Mouse (Mus musculus) lung, embryonic 14.5 days (tissue): ENCODE data around the gene Olfr487. TPM values are rescaled to one million over a fixed set of nuclear protein-coding genes. Genes with fewer than 3 reads are reported as not detected.

Source experiments
- ATAC-seq: fragments of 200-750 bp; cut with Nextera tagmentation; 2 replicates; pipeline ENCODE4 v1.8.0; 2017; ENCODE audit warnings: mild to moderate bottlenecking, moderate TSS enrichment, moderate library complexity; ENCODE audit not compliant: insufficient read depth
- DNase-seq: peaks from one replicate; pipeline ENCODE4 v3.0.0-alpha.2; 2015
- H3K27ac ChIP-seq: fragments of 300-500 bp; sonication (generic); 2 replicates; pipeline ENCODE4 v1.5.1; 2014; ENCODE audit warnings: low read depth, mild to moderate bottlenecking, moderate library complexity
- H3K27me3 ChIP-seq: fragments of 300-500 bp; sonication (generic); 2 replicates; pipeline ENCODE4 v1.6.1; 2014; ENCODE audit warnings: low read length, control low read depth; ENCODE audit not compliant: insufficient read depth
- H3K36me3 ChIP-seq: fragments of 300-500 bp; sonication (generic); 2 replicates; pipeline ENCODE4 v1.6.1; 2014; ENCODE audit warnings: control low read depth; ENCODE audit not compliant: insufficient read depth
- H3K4me1 ChIP-seq: fragments of 300-500 bp; sonication (generic); 2 replicates; pipeline ENCODE4 v1.6.1; 2014; ENCODE audit warnings: antibody characterized with exemption, control low read depth; ENCODE audit not compliant: insufficient read depth
- H3K4me2 ChIP-seq: fragments of 300-500 bp; sonication (generic); 2 replicates; pipeline ENCODE4 v1.6.1; 2014; ENCODE audit warnings: mild to moderate bottlenecking
- H3K4me3 ChIP-seq: fragments of 300-500 bp; sonication (generic); 2 replicates; pipeline ENCODE4 v1.5.1; 2014; ENCODE audit warnings: low read depth, low read length
- H3K9ac ChIP-seq: fragments of 300-500 bp; sonication (generic); 2 replicates; pipeline ENCODE4 v1.6.1; 2014
- H3K9me3 ChIP-seq: fragments of 300-500 bp; sonication (generic); 2 replicates; pipeline ENCODE4 v1.6.1; 2016; ENCODE audit warnings: low read depth, low read length, control low read depth
- CTCF ChIP-seq: IDR thresholded peaks from 2 replicates; pipeline ENCODE4 v1.5.1; 2016; ENCODE audit warnings: antibody characterized with exemption, low read depth
- polyA plus RNA-seq: library from polyadenylated mRNA; unstranded; fragments of >200 nt; fragmentation: Nextera tagmentation; extraction: Ambion mirVana; gene quantifications from 2 replicates; pipeline ENCODE4 v1.2.1, GENCODE M21; 2014

The Olfr487 gene
- polyA plus RNA-seq, 1 experiment from 2014 or later, result not detected

DNA sequence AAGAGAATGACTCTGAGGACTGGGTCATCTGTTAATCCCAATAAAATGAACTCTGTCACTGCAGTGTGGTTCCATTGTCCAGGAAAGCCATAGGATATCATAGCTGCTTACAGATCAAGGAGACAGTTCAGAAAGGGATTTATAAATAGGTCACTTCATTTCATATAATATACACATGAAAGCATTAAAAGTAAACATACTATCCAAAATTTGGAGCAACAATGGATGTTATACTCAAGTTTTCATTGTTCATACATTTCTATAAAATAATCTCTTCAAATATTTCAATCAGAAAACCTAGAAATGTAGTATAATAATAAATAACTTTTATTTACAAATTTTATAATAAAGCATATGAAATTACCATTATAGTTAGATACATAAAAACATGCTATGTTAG, 54.7 kb downstream of the Olfr487 start, which contains the start of gene Olfr485:
Olfr485 (minus strand) TSS at position 101 of the 400 bp plus-strand sequence.
- ATAC-seq (no peak), DNase-seq (no peak)
- Histone ChIP-seq H3K27ac (no peak within 1 kb of the TSS), H3K9me3 (no peaks in the 10 kb centered on the region), H3K36me3 (no peaks in the 10 kb centered on the region), H3K4me3 (no peak within 1 kb of the TSS), H3K4me1 (no peaks in the 10 kb centered on the region), H3K9ac (no peak within 1 kb of the TSS), H3K27me3 (no peaks in the 10 kb centered on the region), H3K4me2 (no peak within 1 kb of the TSS)
- no peak for TF ChIP-seq CTCF

Other genes starting within 250 kb of the Olfr487 start
- gene Olfr476, start 249.8 kb downstream of the Olfr487 start, polyA plus RNA-seq, result not detected in 2 replicates
- gene Olfr477, start 227.9 kb downstream of the Olfr487 start, polyA plus RNA-seq, result not detected in 2 replicates
- gene Olfr478, start 180.6 kb downstream of the Olfr487 start, polyA plus RNA-seq, result not detected in 2 replicates
- not detected in 2 replicates for gene Olfr479, start 163.9 kb downstream of the Olfr487 start, polyA plus RNA-seq
- not detected in 2 replicates for gene Olfr480, start 147.3 kb downstream of the Olfr487 start, polyA plus RNA-seq
- gene Olfr481, start 134.8 kb downstream of the Olfr487 start, polyA plus RNA-seq, result not detected in 2 replicates
- gene Olfr482, start 117.0 kb downstream of the Olfr487 start, polyA plus RNA-seq, result 0.09 and 0.16 TPM in 2 replicates
- gene Olfr483, start 113.8 kb downstream of the Olfr487 start, polyA plus RNA-seq, result not detected in 2 replicates
- gene Olfr484, start 87.2 kb downstream of the Olfr487 start, polyA plus RNA-seq, result not detected in 2 replicates
- not detected in 2 replicates for gene Olfr485, start 54.8 kb downstream of the Olfr487 start, polyA plus RNA-seq
- gene Olfr486, start 41.9 kb downstream of the Olfr487 start, polyA plus RNA-seq, result not detected in 2 replicates
- not detected in 2 replicates for gene Olfr488, start 43.7 kb upstream of the Olfr487 start, polyA plus RNA-seq
- gene Olfr490, start 74.3 kb upstream of the Olfr487 start, polyA plus RNA-seq, result not detected in 2 replicates
- gene Olfr491, start 98.8 kb upstream of the Olfr487 start, polyA plus RNA-seq, result not detected in 2 replicates
- not detected in 2 replicates for gene Olfr492, start 109.0 kb upstream of the Olfr487 start, polyA plus RNA-seq
- not detected in 2 replicates for gene Olfr493, start 132.3 kb upstream of the Olfr487 start, polyA plus RNA-seq
- gene Olfr494, start 150.7 kb upstream of the Olfr487 start, polyA plus RNA-seq, result not detected in 2 replicates
- not detected in 2 replicates for gene Olfr495, start 178.5 kb upstream of the Olfr487 start, polyA plus RNA-seq
- not detected in 2 replicates for gene Olfr497, start 205.8 kb upstream of the Olfr487 start, polyA plus RNA-seq